Mouse (Mus musculus) brain, embryonic 14.5 days (tissue): Measurements from ENCODE around the gene Gpx8.

Source experiments
- CTCF ChIP-seq: fragments of 200-500 bp; IDR thresholded peaks from 2 replicates; pipeline ENCODE4 v1.5.1; 2012; ENCODE audit warnings: inconsistent platforms, mild to moderate bottlenecking, moderate library complexity, borderline replicate concordance; ENCODE audit not compliant: insufficient read depth, insufficient read length; ENCODE audit errors: extremely low read depth
- POLR2A ChIP-seq: fragments of 200-500 bp; IDR thresholded peaks from 2 replicates; pipeline ENCODE4 v1.6.1; 2012; ENCODE audit warnings: mild to moderate bottlenecking, inconsistent platforms, borderline replicate concordance; ENCODE audit not compliant: poor library complexity, insufficient read depth, insufficient read length, severe bottlenecking; ENCODE audit errors: extremely low read depth

DNA sequence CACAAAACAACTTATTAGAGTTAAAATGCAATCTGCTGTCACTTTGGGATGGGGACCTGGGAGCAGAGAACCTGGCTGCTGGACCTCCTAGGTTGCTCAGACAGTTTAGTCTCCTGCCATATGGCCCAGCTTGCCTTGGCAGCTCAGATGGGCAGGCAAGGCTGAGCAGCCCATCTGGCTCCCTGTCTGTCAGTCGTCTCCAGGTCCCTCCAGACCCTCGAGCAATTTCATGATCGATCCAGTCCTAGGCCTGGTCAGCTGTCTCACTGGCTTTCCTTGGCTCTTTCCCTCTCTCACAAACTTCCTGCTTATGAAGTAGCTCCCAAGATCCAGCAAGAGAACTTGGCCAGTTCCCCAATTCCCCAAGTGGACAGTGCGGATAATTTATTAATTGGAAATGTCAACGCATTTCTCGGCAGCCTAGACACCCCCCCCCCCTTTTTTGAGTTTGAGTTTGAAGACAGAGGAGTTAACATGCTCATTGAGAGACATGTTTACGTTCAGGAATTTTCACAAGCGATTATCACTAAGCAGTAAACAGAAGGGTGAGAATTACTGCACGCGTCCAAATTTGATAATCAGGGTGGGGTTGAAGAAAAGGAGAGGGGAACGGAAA is 11.8 kb downstream of the Gpx8 start:
- TF ChIP-seq POLR2A: no peak
- TF ChIP-seq CTCF: no peak
